Mouse (Mus musculus): ENCODE data around the gene Yars. TPM values are rescaled to one million over a fixed set of nuclear protein-coding genes. Genes with fewer than 3 reads are reported as not detected.
"Not testable (repeated sequence)": the region's sequence is repeated elsewhere in the genome, so short reads cannot be mapped to it uniquely, and the experiment has no call there.

Yars gene
- total RNA-seq, 2 experiments from 2014 or later: 96.1 to 101 TPM

DNA sequence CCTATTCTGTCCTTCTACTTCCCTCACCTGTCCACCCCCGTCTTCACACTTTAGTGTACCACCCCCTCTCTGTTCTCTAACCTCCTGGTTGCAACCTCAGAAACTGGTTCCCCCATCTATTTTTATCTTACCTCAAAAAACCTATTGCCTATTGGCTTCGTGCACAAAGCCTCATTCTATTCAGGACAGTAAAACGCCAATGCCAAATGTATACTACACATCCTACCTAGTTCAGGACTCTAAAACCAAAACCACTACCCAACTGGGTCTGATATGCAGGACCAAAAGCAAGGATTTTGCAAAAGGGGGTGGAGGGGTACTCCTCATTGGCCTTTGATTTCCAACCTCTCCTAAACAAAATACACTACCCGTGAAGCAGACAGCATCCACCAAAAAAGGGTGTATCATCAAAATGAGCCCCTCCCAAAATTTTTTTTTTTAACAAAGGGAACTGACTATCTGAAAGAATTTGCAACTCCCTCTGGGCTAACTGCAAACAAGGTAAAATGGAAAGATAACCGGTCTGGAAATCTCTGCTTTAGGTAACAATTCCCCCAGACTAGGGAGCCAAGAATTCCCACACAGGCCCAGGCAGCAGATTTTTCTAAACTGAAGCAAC, 1.4 kb upstream of the Yars start:
- no peak for DNase-seq (ENCODE audit: low spot score in 2 of 2)

DNA sequence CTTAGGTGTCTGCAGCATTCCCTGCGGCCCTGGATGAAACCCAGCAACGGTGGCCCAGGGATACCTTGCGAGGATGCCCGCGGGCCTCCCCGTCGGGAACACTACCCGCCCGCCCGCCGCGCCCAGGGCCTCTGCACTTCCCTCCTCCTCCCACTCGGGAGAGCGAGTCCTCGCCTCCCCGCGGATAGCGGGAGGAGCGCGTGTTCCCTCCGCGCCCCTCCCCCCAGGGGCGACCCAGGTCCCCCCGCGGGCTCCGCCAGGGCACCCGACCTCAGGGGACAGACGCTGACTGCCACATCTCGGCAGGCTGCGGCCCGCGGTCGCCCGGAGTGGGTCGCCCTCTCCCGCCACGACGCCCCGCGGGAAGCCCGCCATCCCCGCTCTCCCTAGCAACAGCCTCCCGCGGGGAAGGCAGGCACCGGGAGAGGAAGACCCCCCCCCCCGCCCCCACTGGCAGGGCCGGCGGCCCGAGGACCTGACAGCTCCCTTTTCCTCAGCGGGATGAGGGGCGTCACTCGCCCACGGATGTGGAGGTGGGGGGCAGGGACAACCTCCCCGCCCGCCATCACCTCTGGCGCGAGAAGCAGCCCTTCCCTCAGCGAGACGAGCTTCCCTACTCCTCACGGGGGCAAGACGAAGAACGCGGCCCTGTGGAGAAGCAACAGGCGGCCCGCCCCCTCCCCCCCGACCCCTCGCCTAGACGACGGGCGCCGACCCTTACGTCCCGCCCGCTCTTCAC, 588 bp upstream of the Yars start:
- DNase-seq (ENCODE audit: low spot score in 2 of 2): peak; percentile 46 to 62

DNA sequence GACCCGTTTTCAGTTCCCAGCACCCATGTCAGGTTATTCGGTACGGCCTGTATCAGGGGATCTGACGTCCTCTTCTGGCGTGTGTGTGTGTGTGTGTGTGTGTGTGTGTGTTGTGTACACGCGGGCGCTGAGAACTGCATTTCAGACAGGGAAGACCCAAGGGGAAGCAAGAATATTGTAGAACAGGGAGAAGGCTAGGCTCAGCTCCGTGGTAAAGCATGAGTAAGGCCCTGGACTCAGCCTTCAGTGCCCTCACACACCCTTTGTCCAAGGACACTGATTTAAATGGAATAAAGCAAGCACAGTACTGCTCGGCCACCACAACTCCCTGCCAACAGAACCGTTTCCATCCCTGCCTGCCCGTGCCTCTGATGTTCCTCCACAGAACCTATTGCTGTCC, 978 bp downstream of the Yars start:
- no peak for DNase-seq (ENCODE audit: low spot score in 2 of 2)

DNA sequence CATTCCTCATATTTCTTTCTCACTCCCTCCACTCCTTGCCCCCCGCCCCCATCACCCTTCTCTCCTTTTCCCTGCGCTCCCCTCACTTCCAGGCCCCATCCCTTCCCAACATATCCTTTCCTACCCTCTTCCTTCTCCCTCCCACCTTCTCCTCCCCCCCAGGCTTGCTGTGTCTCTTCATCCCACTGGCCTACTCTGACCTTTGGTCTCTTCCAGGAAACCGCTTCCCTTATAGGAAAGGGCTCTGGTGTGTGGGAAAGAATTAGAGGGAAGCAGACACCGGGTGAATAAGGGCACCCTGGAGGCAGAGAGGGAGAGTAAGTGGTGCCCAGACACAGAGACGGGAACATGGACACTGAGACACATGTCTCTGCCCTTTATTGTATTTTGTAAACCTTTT, 2.1 kb downstream of the Yars start:
- DNase-seq (ENCODE audit: low spot score in 2 of 2): no peak

DNA sequence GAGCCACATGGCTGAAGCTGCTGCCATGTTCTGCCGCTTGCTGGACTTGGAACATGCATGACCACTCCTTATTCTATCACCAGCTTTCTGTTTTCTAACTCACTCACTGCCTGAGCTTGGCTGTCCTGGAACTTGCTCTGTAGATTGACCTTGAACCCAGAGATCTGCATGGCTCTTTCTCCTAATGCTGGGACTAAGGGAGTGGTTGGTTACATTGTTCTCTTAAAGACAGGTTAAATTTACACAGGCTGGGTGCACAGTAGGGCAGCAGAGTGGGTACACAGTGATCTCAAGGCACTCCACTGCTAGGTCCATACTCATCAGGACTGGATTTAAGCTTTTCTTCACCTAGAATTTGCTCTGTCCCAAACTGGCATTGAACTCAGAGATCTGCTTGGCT, 4.7 kb downstream of the Yars start:
- DNase-seq (ENCODE audit: low spot score in 2 of 2): no peak

DNA sequence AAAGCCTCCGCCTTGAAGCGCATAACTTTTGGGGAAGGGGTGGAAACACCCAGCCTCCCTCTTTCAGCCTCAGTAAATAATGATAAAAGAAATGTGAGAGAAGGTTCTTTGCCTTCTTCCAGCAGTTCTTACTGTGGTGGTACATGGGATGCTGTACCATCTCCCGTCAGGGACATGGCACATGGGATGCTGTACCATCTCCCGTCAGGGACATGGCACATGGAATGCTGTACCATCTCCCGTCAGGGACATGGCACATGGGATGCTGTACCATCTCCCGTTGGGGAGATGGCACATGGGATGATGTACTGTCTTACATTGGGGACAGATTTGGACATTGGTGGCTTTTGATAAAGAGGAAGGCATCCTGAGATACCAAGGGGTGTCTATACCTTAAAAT, 8.0 kb downstream of the Yars start:
- DNase-seq (ENCODE audit: low spot score in 2 of 2): no peak

DNA sequence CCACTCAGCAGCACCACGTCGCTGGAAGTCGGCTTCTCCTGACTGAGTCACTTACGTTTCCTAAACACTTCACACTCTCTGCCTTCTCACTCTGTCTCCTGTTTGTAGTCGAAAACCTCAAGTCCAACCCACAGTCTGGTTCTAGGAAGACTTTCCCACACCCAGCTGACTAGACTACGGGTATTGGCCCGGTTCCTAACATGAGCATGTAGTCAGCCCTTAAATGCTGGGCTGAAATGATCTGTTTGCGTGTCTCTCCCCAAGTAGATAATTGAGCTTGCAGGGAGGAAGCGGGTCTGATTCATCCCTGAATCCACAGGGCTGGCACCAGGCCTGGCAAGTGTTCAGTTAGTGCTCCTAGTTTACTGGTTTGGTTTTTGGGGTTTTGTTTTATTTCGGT, 15.1 kb downstream of the Yars start:
- DNase-seq (ENCODE audit: low spot score in 2 of 2): no peak

DNA sequence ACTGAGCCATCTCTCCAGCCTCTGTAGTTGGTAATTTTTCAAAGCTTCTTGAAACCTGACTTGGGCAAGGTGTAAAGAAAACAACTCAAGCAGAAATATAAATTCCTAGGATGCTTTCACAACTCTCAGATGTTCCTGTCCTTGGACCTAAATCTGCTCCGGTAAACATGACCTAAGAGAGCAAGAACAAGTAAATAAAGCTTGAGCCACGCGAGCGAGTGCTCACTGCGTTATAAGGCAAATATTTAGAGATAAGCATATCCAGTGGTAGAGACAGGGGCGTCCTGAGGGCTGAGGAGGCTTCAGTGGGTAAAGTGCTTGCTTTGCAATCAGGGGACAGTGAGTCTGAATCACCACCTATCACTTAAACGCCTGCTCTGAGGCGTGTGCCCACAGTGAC, 17.2 kb downstream of the Yars start:
- DNase-seq (ENCODE audit: low spot score in 2 of 2): no peak

DNA sequence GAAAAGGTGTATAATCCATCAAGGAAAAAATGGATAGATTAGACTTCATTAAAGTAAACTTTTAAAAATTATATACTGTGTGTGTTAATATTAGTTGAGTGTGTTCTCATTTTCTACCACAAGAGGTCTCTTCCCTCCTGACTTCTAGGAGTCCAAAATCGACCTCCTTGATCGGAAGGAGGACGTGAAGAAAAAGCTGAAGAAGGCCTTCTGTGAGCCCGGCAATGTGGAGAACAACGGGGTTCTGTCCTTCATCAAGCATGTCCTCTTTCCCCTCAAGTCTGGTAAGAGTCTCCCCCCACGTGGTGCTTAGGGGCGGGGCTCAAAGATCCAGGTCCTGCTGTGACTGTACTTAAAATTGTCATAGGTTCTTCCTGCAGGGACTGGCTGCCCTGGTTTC, 19.9 kb downstream of the Yars start:
- no peak for DNase-seq (ENCODE audit: low spot score in 2 of 2)

DNA sequence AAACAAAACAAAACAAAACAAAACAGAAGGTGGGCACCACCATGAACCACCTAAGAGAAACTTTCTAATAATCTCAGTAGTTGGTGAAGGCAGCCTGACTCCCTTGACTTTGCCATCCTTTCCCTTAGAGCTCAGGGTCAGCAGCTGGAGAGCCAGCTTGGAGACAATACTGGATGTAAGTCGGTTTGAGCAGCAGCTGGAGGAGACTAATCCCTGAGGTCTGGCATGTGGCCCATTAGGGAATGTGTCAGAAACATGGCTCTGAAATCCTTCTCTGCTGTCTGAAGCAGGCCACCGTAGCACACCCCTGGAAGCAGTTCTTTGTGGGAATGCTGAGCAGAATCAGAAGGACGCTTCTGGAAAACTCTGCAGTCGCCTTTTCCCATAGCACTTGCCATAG, 21.9 kb downstream of the Yars start:
- no peak for DNase-seq (ENCODE audit: low spot score in 2 of 2)

DNA sequence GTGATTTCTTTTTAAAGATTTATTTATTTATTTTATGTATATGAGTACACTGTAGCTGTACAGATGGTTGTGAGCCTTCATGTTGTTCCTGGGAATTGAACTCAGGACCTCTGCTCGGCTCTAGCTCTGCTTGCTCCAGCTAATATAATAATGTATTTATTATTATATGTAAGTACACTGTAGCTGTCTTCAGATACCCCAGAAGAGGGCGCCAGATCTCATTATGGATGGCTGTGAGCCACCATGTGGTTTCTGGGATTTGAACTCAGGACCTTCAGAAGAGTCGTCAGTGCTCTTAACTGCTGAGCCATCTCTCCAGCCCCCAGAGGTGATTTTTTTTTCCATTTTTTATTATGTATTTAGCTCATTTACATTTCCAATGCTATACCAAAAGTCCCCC, 22.9 kb downstream of the Yars start:
- DNase-seq (ENCODE audit: low spot score in 2 of 2): not testable (repeated sequence)

DNA sequence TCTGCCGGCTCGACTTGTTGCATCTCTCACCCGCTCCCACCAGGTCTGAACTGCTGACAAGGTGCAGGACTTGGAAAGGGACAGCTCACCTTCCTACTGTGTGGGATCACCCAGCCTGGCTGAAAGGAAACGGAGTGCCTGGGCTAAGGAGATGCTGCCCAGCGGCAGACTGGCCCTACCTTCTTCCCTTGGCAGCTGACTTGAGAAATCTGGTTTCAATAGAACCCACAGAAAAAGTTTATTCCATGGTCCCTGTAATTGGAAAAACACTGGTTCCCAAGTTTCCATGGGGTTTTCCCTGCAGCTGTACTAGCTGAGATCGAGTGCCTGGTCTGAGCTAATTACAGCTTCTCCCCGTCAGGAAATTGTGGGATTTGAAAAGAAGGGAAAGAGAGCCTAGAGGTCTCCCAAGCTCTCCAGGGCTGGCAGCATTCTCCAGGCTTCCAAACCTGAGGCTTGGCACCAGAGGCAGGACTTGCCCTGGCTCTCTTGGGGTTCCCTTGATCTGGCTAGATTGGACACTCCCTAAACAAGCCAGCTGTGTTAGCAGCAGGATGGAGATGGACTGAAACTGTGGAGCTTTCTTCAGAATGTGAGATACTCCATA, 29.1 kb downstream of the Yars start:
- no peak for DNase-seq (ENCODE audit: low spot score in 2 of 2)

DNA sequence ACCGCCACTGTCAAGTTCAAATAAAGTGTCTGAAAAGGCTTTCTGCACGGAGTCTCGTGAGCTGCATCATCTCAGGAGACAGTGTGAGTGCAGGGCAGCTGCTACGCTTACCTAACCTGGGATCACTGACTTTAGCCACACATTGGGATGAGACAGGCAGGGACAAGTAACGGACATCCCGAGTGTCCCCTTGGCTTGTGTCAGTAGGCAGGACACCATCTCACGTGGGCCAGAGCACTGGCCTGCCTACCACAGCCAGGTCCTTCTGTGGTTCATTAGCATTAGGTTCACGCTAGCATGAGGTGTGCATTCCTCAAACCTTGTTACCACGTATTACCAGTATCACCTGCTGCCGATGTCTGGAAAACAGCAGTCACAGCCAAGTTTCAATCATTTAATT, 29.6 kb downstream of the Yars start:
- no peak for DNase-seq (ENCODE audit: low spot score in 2 of 2)

DNA sequence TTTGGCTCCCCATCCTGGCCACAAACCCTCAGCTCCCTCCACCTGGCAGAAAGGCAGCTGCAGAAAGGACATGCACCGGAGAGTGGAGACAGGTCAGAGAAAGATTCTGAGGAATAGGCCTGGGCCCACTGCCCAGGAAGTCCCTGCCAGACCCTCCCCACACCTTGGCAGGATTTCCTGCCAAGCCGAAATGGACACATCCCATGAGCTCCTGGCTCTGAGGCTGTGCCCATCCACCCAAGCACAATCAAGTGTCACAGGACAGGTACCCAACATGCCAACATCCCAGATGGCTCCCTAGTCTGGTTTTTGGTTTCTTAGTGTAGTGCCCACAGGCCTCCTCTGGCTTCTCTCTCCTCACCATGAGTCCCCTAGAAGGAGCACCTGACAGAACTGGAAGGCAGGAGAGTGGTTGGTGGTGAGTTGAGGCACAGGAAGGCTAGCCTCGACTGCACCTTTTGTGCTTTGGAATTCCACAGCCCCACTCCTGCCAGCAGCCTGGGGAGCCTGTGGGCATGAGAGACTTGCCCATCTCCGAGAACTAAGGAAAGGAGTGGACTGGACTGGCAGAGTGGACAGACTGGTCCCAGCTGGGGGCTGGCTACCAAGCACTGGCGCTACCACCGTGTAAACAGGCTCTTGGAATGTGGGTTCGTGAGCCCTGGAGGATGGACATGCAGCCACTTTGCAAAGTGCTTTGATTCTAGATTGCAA, 31.0 kb downstream of the Yars start:
- DNase-seq (ENCODE audit: low spot score in 2 of 2): no peak

DNA sequence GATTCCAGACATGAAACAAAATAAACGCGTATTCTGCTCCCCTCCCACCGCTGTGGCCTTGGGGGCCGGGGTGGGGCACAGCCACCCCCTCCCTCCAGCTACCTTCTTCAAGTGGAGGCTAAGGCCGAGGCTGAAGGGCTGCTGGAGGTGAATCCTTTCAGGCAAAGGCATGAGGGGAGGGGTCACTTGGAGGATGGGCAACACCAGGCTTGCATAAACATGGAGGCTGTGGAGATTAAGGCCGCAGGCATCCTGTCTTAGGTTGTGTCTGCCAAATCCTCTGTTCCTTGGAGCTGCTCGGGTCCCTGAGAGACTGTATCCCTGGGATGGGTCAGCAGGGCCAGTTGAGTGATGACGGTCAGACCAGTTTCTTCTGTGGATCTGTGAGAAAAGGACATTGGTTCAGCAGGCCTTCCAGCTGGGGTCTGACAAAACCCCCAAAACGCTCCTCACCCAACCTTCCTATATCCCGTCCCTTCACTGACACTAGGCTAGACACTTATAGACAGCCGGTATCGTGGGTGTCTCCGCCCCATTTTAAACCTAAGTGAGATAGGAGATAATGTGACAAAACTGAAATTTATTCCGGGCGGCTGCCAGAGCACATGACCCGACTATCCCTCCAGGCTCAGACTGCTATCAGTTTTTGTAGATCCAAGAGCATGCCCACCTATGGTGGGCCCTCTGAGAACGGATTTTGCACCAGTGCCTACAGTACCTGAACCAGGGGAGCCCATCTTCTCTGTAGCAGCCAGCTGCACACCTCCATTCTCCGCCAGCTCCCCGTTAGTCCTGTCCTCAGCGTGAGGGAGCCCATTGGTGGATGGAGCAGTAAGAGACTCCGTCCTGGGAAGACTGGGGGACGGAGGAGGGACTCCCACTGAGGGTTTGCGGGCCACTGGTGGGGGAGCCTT, 31.8 kb downstream of the Yars start:
- no peak for DNase-seq (ENCODE audit: low spot score in 2 of 2)

DNA sequence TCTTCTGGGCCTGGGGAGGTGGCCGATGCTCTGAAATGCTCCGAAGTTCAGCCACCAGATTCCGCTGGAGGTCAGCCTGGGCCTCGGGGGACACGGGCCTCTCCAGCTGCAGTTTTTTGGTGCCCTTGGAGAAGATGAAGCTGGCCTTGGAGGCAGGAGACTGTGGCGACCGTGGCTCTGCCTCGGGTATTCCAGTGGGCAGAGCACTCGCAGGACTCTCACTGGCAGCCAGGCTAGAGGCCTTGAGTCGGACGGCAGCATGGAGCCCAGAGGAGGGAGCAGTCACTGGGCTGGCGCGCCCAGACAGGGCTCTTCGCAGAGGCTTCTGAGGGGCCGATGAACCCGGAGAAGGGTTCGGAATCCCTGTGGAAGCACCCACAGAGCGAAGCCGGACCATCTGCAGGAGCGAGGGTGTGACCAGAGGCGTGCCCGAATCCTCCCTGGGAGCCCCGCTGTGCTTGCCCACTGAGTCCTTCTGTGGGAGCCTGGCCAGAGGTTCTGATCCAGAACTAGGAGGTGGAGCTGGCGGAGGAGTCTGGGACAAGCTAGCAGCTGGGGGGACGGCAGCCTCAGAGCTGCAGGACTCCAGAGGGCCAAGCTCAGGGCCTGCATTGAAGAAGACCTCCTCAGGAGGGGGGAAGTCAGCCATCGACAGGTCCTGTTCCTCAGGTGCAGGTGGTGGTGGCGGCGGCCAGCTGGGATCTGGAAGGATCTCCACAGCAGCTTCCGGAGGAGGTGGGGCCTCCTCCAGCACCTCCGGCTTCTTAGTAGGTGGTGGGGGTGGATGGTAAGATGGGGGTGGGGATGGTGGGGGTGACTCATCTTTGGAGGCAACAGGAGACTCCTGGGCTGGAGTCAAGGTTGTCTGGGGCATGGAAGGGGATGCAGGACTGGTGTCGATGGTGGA, 32.7 kb downstream of the Yars start:
- DNase-seq (ENCODE audit: low spot score in 2 of 2): no peak

DNA sequence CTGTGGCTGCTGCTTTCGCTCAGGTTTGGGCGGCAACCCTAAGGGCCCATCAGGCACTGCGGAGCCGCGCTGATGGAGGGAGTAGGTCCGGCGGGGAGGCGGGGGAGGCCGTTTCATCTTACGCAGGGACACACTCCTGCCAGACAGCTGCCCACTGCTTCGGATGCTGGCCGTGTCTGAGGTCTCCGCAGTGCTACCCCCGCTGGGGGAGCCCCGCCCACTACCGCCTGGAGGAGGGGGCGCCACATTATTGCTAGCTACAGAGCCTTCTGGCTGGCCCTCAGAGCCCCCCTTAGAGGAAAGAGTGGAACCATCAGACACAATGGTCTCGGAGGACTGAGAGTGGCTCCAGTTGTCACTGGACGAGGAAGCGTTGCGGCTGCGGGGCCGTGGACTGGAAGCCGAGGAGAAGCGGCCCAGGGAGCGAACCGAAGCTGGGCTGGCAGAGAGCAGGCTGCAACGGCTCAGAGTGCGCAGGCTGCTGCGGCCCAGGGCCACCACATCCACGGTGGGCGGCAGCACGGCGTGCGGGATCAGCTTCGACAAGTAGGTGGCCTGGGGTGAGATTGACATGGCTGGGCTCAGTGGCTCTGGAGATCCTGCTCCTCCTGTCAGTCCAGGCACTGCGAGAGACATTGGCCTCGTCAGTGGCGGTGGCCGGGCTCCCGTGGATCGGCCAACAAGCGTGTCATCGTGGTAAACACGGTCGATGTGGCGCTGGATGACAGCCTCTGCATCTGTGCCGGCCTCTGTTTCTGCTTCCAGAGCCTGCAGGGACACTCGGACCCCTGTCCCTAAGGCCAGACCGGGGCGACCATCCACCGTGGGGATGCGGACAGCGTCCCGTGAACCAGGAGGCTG, 34.1 kb downstream of the Yars start:
- DNase-seq (ENCODE audit: low spot score in 2 of 2): no peak

DNA sequence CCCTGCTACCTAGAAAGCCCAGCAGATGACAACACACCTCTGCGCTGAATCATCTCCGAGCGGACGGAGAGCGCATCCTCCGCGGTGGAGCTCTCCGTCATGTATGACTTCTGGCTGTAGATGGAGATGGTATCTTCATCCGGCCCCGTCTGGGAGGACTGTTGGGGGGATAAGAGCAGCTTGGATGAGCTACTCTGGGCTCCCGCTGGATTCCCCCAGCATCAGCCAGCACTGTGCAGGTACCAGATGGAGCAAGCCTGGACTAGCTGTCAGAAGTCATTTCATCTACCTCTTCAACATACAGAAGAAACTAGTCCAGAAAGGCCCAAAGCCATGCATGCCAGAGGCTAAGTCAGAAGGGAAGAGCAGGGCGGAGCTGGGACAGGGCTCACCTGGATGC, 35.8 kb downstream of the Yars start:
- no peak for DNase-seq (ENCODE audit: low spot score in 2 of 2)

DNA sequence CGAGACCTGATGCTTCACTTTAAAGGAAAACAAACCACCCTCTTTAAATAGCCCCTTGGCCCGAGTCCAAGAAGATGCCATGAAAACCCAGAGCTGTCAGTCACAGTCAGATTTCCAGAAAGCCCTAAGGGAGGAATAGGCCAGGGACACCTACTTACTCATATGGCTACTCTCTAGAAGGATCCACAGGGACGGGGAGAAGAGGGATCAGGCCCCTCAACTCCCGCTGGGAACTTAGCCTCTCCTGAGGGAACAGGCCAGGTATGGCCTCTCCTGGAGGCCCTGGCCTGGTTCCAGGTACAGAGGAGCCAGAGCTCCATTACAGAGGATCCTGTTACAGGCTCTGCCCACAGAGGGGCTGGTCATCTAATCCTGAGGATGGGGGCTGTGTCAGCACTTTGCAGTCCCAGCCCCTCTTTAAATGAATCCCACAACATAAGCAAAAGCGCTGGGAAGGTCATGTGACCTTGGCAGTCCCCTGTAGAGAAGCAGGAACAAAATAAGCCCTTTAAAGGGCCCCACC, 36.9 kb downstream of the Yars start:
- DNase-seq (ENCODE audit: low spot score in 2 of 2): no peak
